Mouse (Mus musculus) MEL (cell line): ENCODE measurements at regions not wholly inside any gene's neighbourhood (a gene's known extent, or its start where the extent isn't known, plus 50 kb on each side); places are given as distances from the start of the nearest gene placed in this dataset.

Experiments
- DNase-seq: peaks from one replicate; pipeline ENCODE4 v3.0.0; 2011; ENCODE audit warnings: low read depth, low spot score
- H3K27ac ChIP-seq: 2 replicates; pipeline ENCODE4 v1.5.1; 2012; ENCODE audit warnings: low read depth, mild to moderate bottlenecking, control low read depth, low read length, moderate library complexity; ENCODE audit not compliant: control insufficient read depth
- H3K27me3 ChIP-seq, 2 experiments: fragments of 150-350 bp in 1 of 2; sonication (generic) in 1 of 2; 2 replicates each; pipeline ENCODE4 v1.6.1; 2012; ENCODE audit warnings: low read length in 2 of 2, mild to moderate bottlenecking in 2 of 2, improper control_type of control experiment in 1 of 2, moderate library complexity in 1 of 2; ENCODE audit not compliant: insufficient read depth in 2 of 2, control insufficient read depth in 1 of 2
- H3K36me3 ChIP-seq, 2 experiments: 2 replicates each; pipeline ENCODE4 v1.6.1; 2012 to 2014; ENCODE audit warnings: low read length in 2 of 2, improper control_type of control experiment in 1 of 2, inconsistent platforms in 1 of 2, mild to moderate bottlenecking in 1 of 2; ENCODE audit not compliant: insufficient read depth in 2 of 2, control insufficient read depth in 1 of 2
- H3K4me1 ChIP-seq, 2 experiments: fragments of 150-350 bp in 1 of 2; sonication (generic) in 1 of 2; 2 replicates each; pipeline ENCODE4 v1.6.1; 2012; ENCODE audit warnings: low read length in 2 of 2, improper control_type of control experiment in 1 of 2, mild to moderate bottlenecking in 1 of 2; ENCODE audit not compliant: insufficient read depth in 2 of 2, control insufficient read depth in 1 of 2
- H3K4me3 ChIP-seq, 2 experiments: fragments of 150-350 bp in 1 of 2; sonication (generic) in 1 of 2; 2 replicates each; pipeline ENCODE4 v1.5.1; 2012; ENCODE audit warnings: low read depth in 2 of 2, low read length in 2 of 2, mild to moderate bottlenecking in 2 of 2, moderate library complexity in 2 of 2, control low read depth in 1 of 2, improper control_type of control experiment in 1 of 2; ENCODE audit not compliant: control insufficient read depth in 1 of 2, insufficient read depth in 1 of 2
- H3K79me2 ChIP-seq: 2 replicates; pipeline ENCODE4 v1.6.1; 2012; ENCODE audit warnings: mild to moderate bottlenecking, low read length, moderate library complexity; ENCODE audit not compliant: control insufficient read depth, poor library complexity, insufficient read depth
- H3K9ac ChIP-seq: 2 replicates; pipeline ENCODE4 v1.6.1; 2012; ENCODE audit warnings: low read depth, mild to moderate bottlenecking, control low read depth, low read length, moderate library complexity; ENCODE audit not compliant: control insufficient read depth, poor library complexity, severe bottlenecking
- H3K9me3 ChIP-seq: fragments of 150-350 bp; sonication (generic); replicated peaks from 2 replicates; pipeline ENCODE4 v1.6.1; 2012; ENCODE audit warnings: mild to moderate bottlenecking, low read length, improper control_type of control experiment, moderate library complexity; ENCODE audit not compliant: insufficient read depth
- ELF1 ChIP-seq: IDR thresholded peaks from 2 replicates; pipeline ENCODE4 v1.6.1; 2014; ENCODE audit warnings: low read depth, mild to moderate bottlenecking, inconsistent platforms, low read length, improper control_type of control experiment, moderate library complexity
- EP300 ChIP-seq, 2 experiments: IDR thresholded peaks; 2 replicates each; pipeline ENCODE4 v1.6.1; 2011; ENCODE audit warnings: improper control_type of control experiment in 2 of 2, low read length in 2 of 2, low read depth in 1 of 2, mild to moderate bottlenecking in 1 of 2
- GABPA ChIP-seq: IDR thresholded peaks from 2 replicates; pipeline ENCODE4 v1.6.1; 2012; ENCODE audit warnings: low read depth, mild to moderate bottlenecking, inconsistent platforms, low read length, improper control_type of control experiment, moderate library complexity
- HCFC1 ChIP-seq: IDR thresholded peaks from 2 replicates; pipeline ENCODE4 v1.6.1; 2012; ENCODE audit warnings: low read depth, mild to moderate bottlenecking, inconsistent platforms, low read length, improper control_type of control experiment, moderate library complexity
- JUND ChIP-seq: IDR thresholded peaks from 2 replicates; pipeline ENCODE4 v1.6.1; 2011; ENCODE audit warnings: low read depth, mild to moderate bottlenecking, improper control_type of control experiment, low read length
- KAT2A ChIP-seq: conservative IDR thresholded peaks from 2 replicates; pipeline ENCODE4 v1.6.1; 2012; ENCODE audit warnings: low read depth, low read length, improper control_type of control experiment, inconsistent platforms
- MAX ChIP-seq: IDR thresholded peaks from 2 replicates; pipeline ENCODE4 v1.6.1; 2011; ENCODE audit warnings: low read length, improper control_type of control experiment
- MEF2A ChIP-seq: IDR thresholded peaks from 2 replicates; pipeline ENCODE4 v1.6.1; 2014; ENCODE audit warnings: low read depth, mild to moderate bottlenecking, inconsistent platforms, low read length, improper control_type of control experiment; ENCODE audit not compliant: poor library complexity, insufficient replicate concordance, severe bottlenecking; ENCODE audit errors: extremely low read depth
- MXI1 ChIP-seq: IDR thresholded peaks from 2 replicates; pipeline ENCODE4 v1.6.1; 2011; ENCODE audit warnings: mild to moderate bottlenecking, low read depth, low read length, improper control_type of control experiment
- MYB ChIP-seq: IDR thresholded peaks from 2 replicates; pipeline ENCODE4 v1.6.1; 2011; ENCODE audit warnings: mild to moderate bottlenecking, low read depth, low read length, improper control_type of control experiment
- RCOR1 ChIP-seq: IDR thresholded peaks from 2 replicates; pipeline ENCODE4 v1.6.1; 2012; ENCODE audit warnings: low read depth, mild to moderate bottlenecking, inconsistent platforms, low read length, improper control_type of control experiment
- SMC3 ChIP-seq: IDR thresholded peaks from 2 replicates; pipeline ENCODE4 v1.6.1; 2011; ENCODE audit warnings: low read depth, low read length, improper control_type of control experiment
- TAL1 ChIP-seq: IDR thresholded peaks from 2 replicates; pipeline ENCODE4 v1.6.1; 2012; ENCODE audit warnings: mild to moderate bottlenecking, inconsistent platforms, low read length, moderate library complexity, mixed read lengths
- TBP ChIP-seq: IDR thresholded peaks from 2 replicates; pipeline ENCODE4 v1.8.0; 2011; ENCODE audit warnings: low read depth, low read length, improper control_type of control experiment
- TCF12 ChIP-seq: IDR thresholded peaks from 2 replicates; pipeline ENCODE4 v1.6.1; 2014; ENCODE audit warnings: low read depth, mild to moderate bottlenecking, inconsistent platforms, low read length, improper control_type of control experiment, moderate library complexity
- UBTF ChIP-seq: IDR thresholded peaks from 2 replicates; pipeline ENCODE4 v1.6.1; 2012; ENCODE audit warnings: low read depth, mild to moderate bottlenecking, inconsistent platforms, low read length, improper control_type of control experiment, moderate library complexity, borderline replicate concordance; ENCODE audit not compliant: insufficient read depth
- USF1 ChIP-seq: IDR thresholded peaks from 2 replicates; pipeline ENCODE4 v1.6.1; 2014; ENCODE audit warnings: low read depth, mild to moderate bottlenecking, inconsistent platforms, low read length, improper control_type of control experiment, moderate library complexity
- USF2 ChIP-seq, 2 experiments: IDR thresholded peaks; 2 replicates each; pipeline ENCODE4 v1.6.1; 2011 to 2012; ENCODE audit warnings: improper control_type of control experiment in 2 of 2, low read length in 2 of 2, borderline replicate concordance in 1 of 2, inconsistent platforms in 1 of 2, low read depth in 1 of 2, mild to moderate bottlenecking in 1 of 2; ENCODE audit not compliant: insufficient read depth in 1 of 2
- ZMIZ1 ChIP-seq: IDR thresholded peaks from 2 replicates; pipeline ENCODE4 v1.6.1; 2012; ENCODE audit warnings: low read depth, mild to moderate bottlenecking, inconsistent platforms, low read length, improper control_type of control experiment, moderate library complexity

DNA sequence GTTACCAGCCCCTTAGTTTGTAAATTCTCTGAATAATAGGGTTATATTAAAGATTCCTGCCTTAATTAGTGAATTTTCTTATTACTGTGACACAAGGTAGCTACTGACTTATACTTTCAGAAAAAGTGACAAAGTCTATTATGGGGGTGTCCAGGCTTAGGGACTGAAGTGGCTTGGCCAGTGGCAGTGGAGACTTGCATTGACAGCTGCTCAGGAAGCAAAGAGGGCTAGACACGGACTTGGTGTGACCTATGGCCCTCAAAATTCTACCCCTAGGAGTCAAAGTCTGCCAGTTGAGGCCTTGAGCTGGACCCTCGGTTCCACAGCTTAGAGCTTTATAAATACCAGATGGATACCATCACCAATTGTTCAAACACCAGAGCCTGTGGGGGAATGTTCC lies 161.2 kb downstream of the Tmx1 start:
- H3K4me1 ChIP-seq = no peaks in the 10 kb centered on the region
- H3K9ac ChIP-seq = no peak overlapping the region
- H3K27ac ChIP-seq = no peak overlapping the region
- H3K4me3 ChIP-seq = no peak overlapping the region
- DNase-seq = no peak
- no peaks in the 10 kb centered on the region for H3K36me3 ChIP-seq
- H3K79me2 ChIP-seq = no peaks in the 10 kb centered on the region
- H3K9me3 ChIP-seq = no peaks in the 10 kb centered on the region
- TF ChIP-seq TAL1 = no peak
- no peak for TF ChIP-seq USF1
- no peak for TF ChIP-seq TBP
- no peak for TF ChIP-seq HCFC1
- TF ChIP-seq MXI1 = no peak
- peaks cover 0 to 2% of the 10 kb centered on the region in 2 experiments; a peak in 1 of 4 replicates for H3K27me3 ChIP-seq

DNA sequence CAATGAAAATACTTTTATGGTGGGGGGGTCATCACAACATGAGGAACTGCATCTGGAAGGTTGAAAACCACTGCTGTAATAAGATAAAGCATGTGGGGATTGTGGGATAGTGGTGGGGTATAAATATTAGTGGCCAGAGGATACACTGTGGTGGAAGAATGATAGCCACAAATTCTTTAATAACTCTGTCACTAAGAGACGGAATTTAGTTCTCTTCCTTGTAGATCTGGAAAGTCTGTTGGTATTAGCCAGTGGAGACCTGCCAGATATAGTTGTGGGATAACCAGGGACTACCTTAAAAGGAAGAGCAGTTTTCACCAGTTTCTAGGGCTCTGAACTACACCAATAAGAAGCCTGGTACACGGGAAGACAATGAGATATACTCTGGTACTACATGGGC lies 161.8 kb downstream of the Tmx1 start:
- no peaks in the 10 kb centered on the region for H3K36me3 ChIP-seq
- DNase-seq = no peak
- H3K79me2 ChIP-seq = no peaks in the 10 kb centered on the region
- H3K27me3 ChIP-seq = peaks cover 0 to 2% of the 10 kb centered on the region in 2 experiments; a peak in 1 of 4 replicates
- no peaks in the 10 kb centered on the region for H3K9me3 ChIP-seq
- no peak overlapping the region for H3K4me3 ChIP-seq
- TF ChIP-seq MEF2A (no peak), JUND (no peak), TCF12 (no peak)
- H3K27ac ChIP-seq = no peak overlapping the region
- no peaks in the 10 kb centered on the region for H3K4me1 ChIP-seq
- no peak overlapping the region for H3K9ac ChIP-seq

DNA sequence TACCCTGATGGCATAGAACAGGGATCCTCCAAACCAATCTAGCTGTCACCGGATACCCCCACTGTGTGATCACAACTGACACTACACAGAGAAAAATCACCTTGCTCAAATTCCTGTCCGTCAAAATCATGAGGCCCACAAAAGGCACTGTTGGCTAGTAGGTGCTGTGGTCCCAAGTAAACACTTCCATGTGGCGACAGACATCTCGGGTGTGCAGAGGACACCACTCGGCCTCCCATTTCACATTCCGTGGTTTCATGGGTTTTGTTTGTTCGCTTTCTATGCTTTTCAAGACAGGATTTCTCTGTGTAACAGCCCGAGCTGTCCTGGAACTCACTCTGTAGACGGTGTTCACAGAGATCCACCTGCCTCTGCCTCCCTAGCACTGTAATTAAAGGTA lies 162.2 kb downstream of the Tmx1 start:
- Histone ChIP-seq H3K27me3 (peaks cover 0 to 2% of the 10 kb centered on the region in 2 experiments; a peak in 1 of 4 replicates), H3K9me3 (no peaks in the 10 kb centered on the region)
- no peak for TF ChIP-seq ZMIZ1
- no peak for TF ChIP-seq MAX
- TF ChIP-seq EP300 (IDR thresholded peaks at IDR 0.05; ENCODE audit: low read depth in 1 of 2, low read length in 2 of 2) = no peak
- no peak for TF ChIP-seq USF2 (IDR thresholded peaks at IDR 0.05; ENCODE audit: borderline replicate concordance in 1 of 2, insufficient read depth in 1 of 2, low read depth in 1 of 2, low read length in 2 of 2)
- no peak for TF ChIP-seq SMC3
- no peak for TF ChIP-seq UBTF
- TF ChIP-seq USF1 = no peak
- TF ChIP-seq TAL1 = no peak
- TF ChIP-seq KAT2A = no peak
- no peak for TF ChIP-seq GABPA
- TF ChIP-seq HCFC1 = no peak
- no peak for TF ChIP-seq ELF1
- TF ChIP-seq JUND = no peak
- TF ChIP-seq MYB = no peak
- no peak for TF ChIP-seq RCOR1
- TF ChIP-seq, all 39 proteins: peak for 0
- Histone ChIP-seq H3K36me3 (no peaks in the 10 kb centered on the region), H3K79me2 (no peaks in the 10 kb centered on the region), H3K27ac (no peak overlapping the region), H3K9ac (no peak overlapping the region), H3K4me3 (no peak overlapping the region), H3K4me1 (no peaks in the 10 kb centered on the region)
- DNase-seq = no peak
